Mouse (Mus musculus): Measurements from ENCODE around the gene Lgals1. TPM values are rescaled to one million over a fixed set of nuclear protein-coding genes. Genes with fewer than 3 reads are reported as not detected.

Lgals1 gene
- total and polyA plus RNA-seq, 3 experiments, result 646 to 1,010 (median 974) TPM

GRCm38 (mm10) chr15:78927788-78928457 is 1.4 kb downstream of the Lgals1 start:
- no peaks in the 10 kb centered on the region for H3K27me3 ChIP-seq (ENCODE audit: control insufficient read depth in 1 of 2, insufficient read depth in 2 of 2, low read length in 2 of 2)
- H3K4me3 ChIP-seq (ENCODE audit: control insufficient read depth in 1 of 2, insufficient read depth in 1 of 2, low read depth in 2 of 2, low read length in 2 of 2), result peak overlapping the region; percentile 68 to 75
- peaks cover 10% of the 10 kb centered on the region for H3K79me2 ChIP-seq (ENCODE audit: control insufficient read depth, insufficient read depth, low read length, poor library complexity)
- peak overlapping the region; percentile 87 for H3K27ac ChIP-seq (ENCODE audit: control insufficient read depth, low read depth, low read length)
- no peaks in the 10 kb centered on the region for H3K9me3 ChIP-seq (replicated peaks; ENCODE audit: insufficient read depth, low read length)
- peak overlapping the region; percentile 74 for H3K9ac ChIP-seq (ENCODE audit: control insufficient read depth, low read depth, low read length, poor library complexity, severe bottlenecking)
- DNase-seq (ENCODE audit: low read depth, low spot score), result peak; percentile 97
- H3K4me1 ChIP-seq (ENCODE audit: control insufficient read depth in 1 of 2, insufficient read depth in 2 of 2, low read length in 2 of 2), result peaks cover 3 to 37% of the 10 kb centered on the region in 2 experiments; a peak in 3 of 4 replicates
- peaks cover 0 to 22% of the 10 kb centered on the region in 2 experiments; a peak in 2 of 4 replicates for H3K36me3 ChIP-seq (ENCODE audit: control insufficient read depth in 1 of 2, insufficient read depth in 2 of 2, low read length in 2 of 2)
- TF ChIP-seq USF2 (IDR thresholded peaks at IDR 0.05; ENCODE audit: borderline replicate concordance in 1 of 2, insufficient read depth in 1 of 2, low read depth in 1 of 2, low read length in 2 of 2) (no peak), EP300 (IDR thresholded peaks at IDR 0.05; ENCODE audit: low read depth in 1 of 2, low read length in 2 of 2) (peak; percentile 57 to 85; a peak in 3 of 4 replicates), RCOR1 (IDR thresholded peaks at IDR 0.05; ENCODE audit: low read depth, low read length) (peak; percentile 75; the same call in 1 of the 2 replicates), POLR2AphosphoS5 (IDR thresholded peaks at IDR 0.05; ENCODE audit: borderline replicate concordance, low read depth, low read length) (no peak), SMC3 (IDR thresholded peaks at IDR 0.05; ENCODE audit: low read depth, low read length) (peak; percentile 21; the same call in 1 of the 2 replicates), MXI1 (IDR thresholded peaks at IDR 0.05; ENCODE audit: low read depth, low read length) (peak; percentile 55; the same call in 1 of the 2 replicates), MYC (IDR thresholded peaks at IDR 0.05; ENCODE audit: low read depth, low read length) (no peak), ZNF384 (IDR thresholded peaks at IDR 0.05; ENCODE audit: low read depth, low read length) (no peak), TBP (IDR thresholded peaks at IDR 0.05; ENCODE audit: low read depth, low read length) (0 out of 2 replicates have a peak, but pooled peaks have one; percentile 41), ETS1 (IDR thresholded peaks at IDR 0.05; ENCODE audit: low read depth, low read length) (peak; percentile 95), TCF12 (IDR thresholded peaks at IDR 0.05; ENCODE audit: low read depth, low read length) (peak; percentile 71), NELFE (IDR thresholded peaks at IDR 0.05; ENCODE audit: low read depth, low read length) (peak; percentile 31; the same call in 1 of the 2 replicates), JUND (IDR thresholded peaks at IDR 0.05; ENCODE audit: low read depth, low read length) (peak; percentile 73; the same call in 1 of the 2 replicates), GATA1 (IDR thresholded peaks at IDR 0.05; ENCODE audit: low read depth, low read length) (no peak), ZMIZ1 (IDR thresholded peaks at IDR 0.05; ENCODE audit: low read depth, low read length) (peak; percentile 33; the same call in 1 of the 2 replicates), NRF1 (IDR thresholded peaks at IDR 0.05; ENCODE audit: insufficient read depth, low read depth, low read length, poor library complexity, severe bottlenecking) (no peak), TAL1 (IDR thresholded peaks at IDR 0.05; ENCODE audit: low read length) (peak; percentile 55; the same call in 1 of the 2 replicates), MEF2A (IDR thresholded peaks at IDR 0.05; ENCODE audit: extremely low read depth, insufficient replicate concordance, low read depth, low read length, poor library complexity, severe bottlenecking) (no peak), CHD1 (IDR thresholded peaks at IDR 0.05; ENCODE audit: low read depth, low read length) (no peak), ZKSCAN1 (IDR thresholded peaks at IDR 0.05; ENCODE audit: low read depth, low read length) (no peak), ELF1 (IDR thresholded peaks at IDR 0.05; ENCODE audit: low read depth, low read length) (0 out of 2 replicates have a peak, but pooled peaks have one; percentile 33), UBTF (IDR thresholded peaks at IDR 0.05; ENCODE audit: borderline replicate concordance, insufficient read depth, low read depth, low read length) (no peak), HCFC1 (IDR thresholded peaks at IDR 0.05; ENCODE audit: low read depth, low read length) (peak; percentile 48; the same call in 1 of the 2 replicates), KAT2A (conservative IDR thresholded peaks at IDR 0.05; ENCODE audit: low read depth, low read length) (no peak), SIN3A (IDR thresholded peaks at IDR 0.05; ENCODE audit: low read length) (peak; percentile 86), CTCF (IDR thresholded peaks at IDR 0.05 in 2 of 3, conservative IDR thresholded peaks at IDR 0.05 in 1 of 3; ENCODE audit: control insufficient read depth in 1 of 3, insufficient read depth in 1 of 3, low read depth in 2 of 3, low read length in 3 of 3, poor library complexity in 1 of 3, severe bottlenecking in 1 of 3) (no peak), BHLHE40 (IDR thresholded peaks at IDR 0.05; ENCODE audit: borderline replicate concordance, low read depth, low read length) (peak; percentile 38; the same call in 1 of the 2 replicates), POLR2A (IDR thresholded peaks at IDR 0.05; ENCODE audit: control insufficient read depth in 1 of 2, insufficient read depth in 1 of 2, low read depth in 1 of 2, low read length in 2 of 2, poor library complexity in 1 of 2) (peak in 1 of 2 experiments; percentile 58; a peak in 1 of 4 replicates), RAD21 (IDR thresholded peaks at IDR 0.05; ENCODE audit: low read depth, low read length) (no peak), MYB (IDR thresholded peaks at IDR 0.05; ENCODE audit: low read depth, low read length) (peak; percentile 84), MAZ (IDR thresholded peaks at IDR 0.05; ENCODE audit: low read depth, low read length) (peak; percentile 90; the same call in 1 of the 2 replicates), MAFK (IDR thresholded peaks at IDR 0.05; ENCODE audit: borderline replicate concordance, low read depth, low read length) (no peak), CHD2 (IDR thresholded peaks at IDR 0.05; ENCODE audit: low read length) (no peak), ZC3H11A (IDR thresholded peaks at IDR 0.05; ENCODE audit: low read depth, low read length) (no peak), USF1 (IDR thresholded peaks at IDR 0.05; ENCODE audit: low read depth, low read length) (no peak; the same call in 1 of the 2 replicates)

Data from MEL (cell line).